Mouse (Mus musculus): Measurements from ENCODE around the gene Krtap4-6. TPM values are rescaled to one million over a fixed set of nuclear protein-coding genes. Genes with fewer than 3 reads are reported as not detected.
"Not testable (repeated sequence)": the region's sequence is repeated elsewhere in the genome, so short reads cannot be mapped to it uniquely, and the experiment has no call there.

Gene Krtap4-6
- polyA plus RNA-seq, 1 experiment from 2014 or later: not detected

- Histone ChIP-seq H3K36me3 (ENCODE audit: control insufficient read depth, insufficient read depth, low read length) (no peaks in the 10 kb centered on the region), H3K4me2 (ENCODE audit: low read depth) (no peak overlapping the region), H3K4me3 (ENCODE audit: low read depth, low read length) (no peak overlapping the region), H3K27me3 (ENCODE audit: control insufficient read depth, insufficient read depth, low read length) (no peaks in the 10 kb centered on the region), H3K9ac (ENCODE audit: low read length) (no peak overlapping the region), H3K4me1 (ENCODE audit: control insufficient read depth, insufficient read depth, low read length) (no peaks in the 10 kb centered on the region), H3K9me3 (ENCODE audit: control insufficient read depth, low read length) (no peaks in the 10 kb centered on the region), H3K27ac (ENCODE audit: low read depth, low read length) (no peak overlapping the region)
- DNase-seq (ENCODE audit: low spot score) (no peak), ATAC-seq (ENCODE audit: insufficient read depth, low FRiP score, low TSS enrichment) (no peak)
- 89% methylated on average over 15 of the region's 15 CpGs for WGBS
Observed at GRCm38 (mm10) chr11:99646444-99646843, 19.3 kb downstream of the Krtap4-6 start.

GRCm38 (mm10) chr11:99644351-99644750 lies 21.4 kb downstream of the Krtap4-6 start:
- H3K27ac ChIP-seq (ENCODE audit: low read depth, low read length): no peak overlapping the region
- H3K4me2 ChIP-seq (ENCODE audit: low read depth): no peak overlapping the region
- no peaks in the 10 kb centered on the region for H3K4me1 ChIP-seq (ENCODE audit: control insufficient read depth, insufficient read depth, low read length)
- no peaks in the 10 kb centered on the region for H3K36me3 ChIP-seq (ENCODE audit: control insufficient read depth, insufficient read depth, low read length)
- no peaks in the 10 kb centered on the region for H3K27me3 ChIP-seq (ENCODE audit: control insufficient read depth, insufficient read depth, low read length)
- no peaks in the 10 kb centered on the region for H3K9me3 ChIP-seq (ENCODE audit: control insufficient read depth, low read length)
- no peak overlapping the region for H3K9ac ChIP-seq (ENCODE audit: low read length)
- no peak overlapping the region for H3K4me3 ChIP-seq (ENCODE audit: low read depth, low read length)
- 84% methylated on average over 3 of the region's 3 CpGs for WGBS
- DNase-seq (ENCODE audit: low spot score): no peak
- no peak for ATAC-seq (ENCODE audit: insufficient read depth, low FRiP score, low TSS enrichment)

- not testable (repeated sequence) for H3K4me3 ChIP-seq (ENCODE audit: low read depth, low read length); H3K27ac ChIP-seq (ENCODE audit: low read depth, low read length); H3K9me3 ChIP-seq (ENCODE audit: control insufficient read depth, low read length); DNase-seq (ENCODE audit: low spot score); ATAC-seq (ENCODE audit: insufficient read depth, low FRiP score, low TSS enrichment); H3K36me3 ChIP-seq (ENCODE audit: control insufficient read depth, insufficient read depth, low read length); H3K4me1 ChIP-seq (ENCODE audit: control insufficient read depth, insufficient read depth, low read length); H3K27me3 ChIP-seq (ENCODE audit: control insufficient read depth, insufficient read depth, low read length); H3K4me2 ChIP-seq (ENCODE audit: low read depth); H3K9ac ChIP-seq (ENCODE audit: low read length)
- 86% methylated on average over 9 of the region's 9 CpGs for WGBS
Observed at GRCm38 (mm10) chr11:99643635-99644139, 22.1 kb downstream of the Krtap4-6 start, which contains the start of gene Krtap4-7. Gene Krtap4-7, minus strand, starts transcription at chr11:99644089.

- no peaks in the 10 kb centered on the region for H3K36me3 ChIP-seq (ENCODE audit: control insufficient read depth, insufficient read depth, low read length)
- no peaks in the 10 kb centered on the region for H3K27me3 ChIP-seq (ENCODE audit: control insufficient read depth, insufficient read depth, low read length)
- 53% methylated on average over 1 of the region's 1 CpGs for WGBS
- no peaks in the 10 kb centered on the region for H3K4me1 ChIP-seq (ENCODE audit: control insufficient read depth, insufficient read depth, low read length)
- ATAC-seq (ENCODE audit: insufficient read depth, low FRiP score, low TSS enrichment) (no peak), DNase-seq (ENCODE audit: low spot score) (no peak)
- H3K4me2 ChIP-seq (ENCODE audit: low read depth): no peak overlapping the region
- H3K9ac ChIP-seq (ENCODE audit: low read length): no peak overlapping the region
- H3K4me3 ChIP-seq (ENCODE audit: low read depth, low read length): no peak overlapping the region
- H3K27ac ChIP-seq (ENCODE audit: low read depth, low read length): no peak overlapping the region
- H3K9me3 ChIP-seq (ENCODE audit: control insufficient read depth, low read length): no peaks in the 10 kb centered on the region
Observed at GRCm38 (mm10) chr11:99640926-99641325, 24.8 kb downstream of the Krtap4-6 start.

- Histone ChIP-seq H3K36me3 (ENCODE audit: control insufficient read depth, insufficient read depth, low read length) (no peaks in the 10 kb centered on the region), H3K4me1 (ENCODE audit: control insufficient read depth, insufficient read depth, low read length) (no peaks in the 10 kb centered on the region), H3K9me3 (ENCODE audit: control insufficient read depth, low read length) (no peaks in the 10 kb centered on the region), H3K9ac (ENCODE audit: low read length) (no peak overlapping the region), H3K27me3 (ENCODE audit: control insufficient read depth, insufficient read depth, low read length) (no peaks in the 10 kb centered on the region), H3K4me3 (ENCODE audit: low read depth, low read length) (no peak overlapping the region), H3K4me2 (ENCODE audit: low read depth) (no peak overlapping the region), H3K27ac (ENCODE audit: low read depth, low read length) (no peak overlapping the region)
- ATAC-seq (ENCODE audit: insufficient read depth, low FRiP score, low TSS enrichment) (no peak), DNase-seq (ENCODE audit: low spot score) (no peak)
- 79% methylated on average over 1 of the region's 1 CpGs for WGBS
Observed at GRCm38 (mm10) chr11:99637086-99637485, 28.7 kb downstream of the Krtap4-6 start.

- Histone ChIP-seq H3K9ac (ENCODE audit: low read length) (no peak within 1 kb of the TSS), H3K27ac (ENCODE audit: low read depth, low read length) (no peak within 1 kb of the TSS), H3K9me3 (ENCODE audit: control insufficient read depth, low read length) (no peaks in the 10 kb centered on the region), H3K4me3 (ENCODE audit: low read depth, low read length) (no peak within 1 kb of the TSS), H3K36me3 (ENCODE audit: control insufficient read depth, insufficient read depth, low read length) (no peaks in the 10 kb centered on the region), H3K27me3 (ENCODE audit: control insufficient read depth, insufficient read depth, low read length) (no peaks in the 10 kb centered on the region), H3K4me1 (ENCODE audit: control insufficient read depth, insufficient read depth, low read length) (no peaks in the 10 kb centered on the region), H3K4me2 (ENCODE audit: low read depth) (no peak within 1 kb of the TSS)
- ATAC-seq (ENCODE audit: insufficient read depth, low FRiP score, low TSS enrichment): no peak
- no peak for DNase-seq (ENCODE audit: low spot score)
- WGBS: 46% methylated on average over 7 of the region's 8 CpGs
Observed at GRCm38 (mm10) chr11:99634653-99635134, 31.1 kb downstream of the Krtap4-6 start, which contains the start of gene Krtap4-2. Gene Krtap4-2, minus strand, starts transcription at chr11:99635084.

- DNase-seq (ENCODE audit: low spot score) (no peak), ATAC-seq (ENCODE audit: insufficient read depth, low FRiP score, low TSS enrichment) (no peak)
- Histone ChIP-seq H3K4me2 (ENCODE audit: low read depth) (no peak overlapping the region), H3K9ac (ENCODE audit: low read length) (no peak overlapping the region), H3K4me3 (ENCODE audit: low read depth, low read length) (no peak overlapping the region), H3K27ac (ENCODE audit: low read depth, low read length) (no peak overlapping the region), H3K36me3 (ENCODE audit: control insufficient read depth, insufficient read depth, low read length) (no peaks in the 10 kb centered on the region), H3K9me3 (ENCODE audit: control insufficient read depth, low read length) (no peaks in the 10 kb centered on the region), H3K4me1 (ENCODE audit: control insufficient read depth, insufficient read depth, low read length) (no peaks in the 10 kb centered on the region), H3K27me3 (ENCODE audit: control insufficient read depth, insufficient read depth, low read length) (no peaks in the 10 kb centered on the region)
- 48% methylated on average over 2 of the region's 2 CpGs for WGBS
Observed at GRCm38 (mm10) chr11:99633293-99633692, 32.5 kb downstream of the Krtap4-6 start.

- H3K4me1 ChIP-seq (ENCODE audit: control insufficient read depth, insufficient read depth, low read length): no peaks in the 10 kb centered on the region
- no peaks in the 10 kb centered on the region for H3K36me3 ChIP-seq (ENCODE audit: control insufficient read depth, insufficient read depth, low read length)
- no peak overlapping the region for H3K4me3 ChIP-seq (ENCODE audit: low read depth, low read length)
- H3K27ac ChIP-seq (ENCODE audit: low read depth, low read length): no peak overlapping the region
- ATAC-seq (ENCODE audit: insufficient read depth, low FRiP score, low TSS enrichment): no peak
- 88% methylated on average over 3 of the region's 3 CpGs for WGBS
- H3K27me3 ChIP-seq (ENCODE audit: control insufficient read depth, insufficient read depth, low read length): no peaks in the 10 kb centered on the region
- no peak overlapping the region for H3K9ac ChIP-seq (ENCODE audit: low read length)
- H3K4me2 ChIP-seq (ENCODE audit: low read depth): no peak overlapping the region
- H3K9me3 ChIP-seq (ENCODE audit: control insufficient read depth, low read length): no peaks in the 10 kb centered on the region
- DNase-seq (ENCODE audit: low spot score): no peak
Observed at GRCm38 (mm10) chr11:99630890-99631289, 34.9 kb downstream of the Krtap4-6 start.

GRCm38 (mm10) chr11:99628138-99628537 lies 37.6 kb downstream of the Krtap4-6 start, which contains the start of gene Krtap4-1:
Gene Krtap4-1, minus strand, starts transcription at chr11:99628238.
- Histone ChIP-seq H3K9me3 (ENCODE audit: control insufficient read depth, low read length) (no peaks in the 10 kb centered on the region), H3K9ac (ENCODE audit: low read length) (no peak within 1 kb of the TSS), H3K4me3 (ENCODE audit: low read depth, low read length) (no peak within 1 kb of the TSS), H3K4me2 (ENCODE audit: low read depth) (no peak within 1 kb of the TSS), H3K27me3 (ENCODE audit: control insufficient read depth, insufficient read depth, low read length) (no peaks in the 10 kb centered on the region), H3K27ac (ENCODE audit: low read depth, low read length) (no peak within 1 kb of the TSS), H3K4me1 (ENCODE audit: control insufficient read depth, insufficient read depth, low read length) (no peaks in the 10 kb centered on the region), H3K36me3 (ENCODE audit: control insufficient read depth, insufficient read depth, low read length) (no peaks in the 10 kb centered on the region)
- ATAC-seq (ENCODE audit: insufficient read depth, low FRiP score, low TSS enrichment): no peak
- DNase-seq (ENCODE audit: low spot score): no peak
- WGBS: 84% methylated on average over 4 of the region's 4 CpGs

Data from neural tube, embryonic 11.5 days (tissue).